Mouse (Mus musculus): ENCODE measurements around the gene Sf3b4. TPM values are rescaled to one million over a fixed set of nuclear protein-coding genes. Genes with fewer than 3 reads are reported as not detected.
A peak's percentile ranks its signal among the peaks of the same experiment; 100 is the strongest.
"Not testable (repeated sequence)": the region's sequence is repeated elsewhere in the genome, so short reads cannot be mapped to it uniquely, and the experiment has no call there.

The Sf3b4 gene
- total RNA-seq, 2 experiments from 2014 or later, result 32.9 to 34.6 TPM

DNA sequence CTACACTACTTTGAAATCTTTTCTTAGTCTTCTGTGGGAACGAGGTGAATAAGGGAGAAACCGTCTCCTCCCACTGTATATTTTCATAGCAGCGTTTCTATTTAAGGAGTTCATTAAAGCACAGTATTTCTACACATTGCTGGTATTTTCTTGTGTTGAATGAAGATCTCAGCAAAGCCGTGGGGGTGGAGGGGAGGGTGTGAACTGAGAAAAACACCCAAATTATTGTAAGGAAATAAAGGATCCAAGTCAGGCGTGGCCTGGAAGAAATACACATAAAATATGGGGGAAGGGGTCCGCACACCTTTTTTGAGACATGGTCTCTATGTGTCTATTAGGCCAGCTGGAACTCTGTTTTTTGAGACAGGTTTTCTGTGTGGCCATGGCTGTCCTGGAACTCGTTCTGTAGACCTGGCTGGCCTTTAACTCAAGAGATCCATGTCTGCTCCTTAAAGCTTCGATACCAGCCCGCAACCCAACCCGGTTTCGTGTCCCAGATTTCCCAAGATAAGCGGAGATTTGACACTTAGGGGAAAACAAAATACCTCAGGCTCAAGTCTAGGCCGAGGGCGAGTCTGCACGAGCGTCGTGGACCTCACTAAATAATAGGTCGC lies 442 bp upstream of the Sf3b4 start:
- no peak for DNase-seq (ENCODE audit: low spot score in 2 of 2)

DNA sequence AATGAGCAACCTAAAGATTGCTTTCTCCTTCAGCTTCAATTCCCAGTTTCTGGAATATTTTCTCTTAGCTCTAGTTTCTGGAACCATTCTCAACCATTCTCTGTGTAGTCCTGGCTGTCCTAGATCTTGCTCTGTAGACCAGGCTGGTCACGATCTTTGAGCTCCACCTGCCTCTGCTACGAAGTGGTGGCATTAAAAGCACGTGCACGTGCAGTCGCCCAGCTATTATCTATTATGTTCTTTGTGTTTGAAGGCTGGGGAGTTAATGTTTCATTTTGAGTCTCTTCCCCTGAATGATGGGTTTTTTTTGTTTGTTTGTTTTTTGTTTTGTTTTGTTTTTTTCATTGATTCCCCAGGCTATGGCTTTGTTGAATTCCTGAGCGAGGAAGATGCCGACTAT lies 1.1 kb downstream of the Sf3b4 start:
- DNase-seq (ENCODE audit: low spot score in 2 of 2), result no peak

GRCm38 (mm10) chr3:96174042-96174441 lies 1.9 kb downstream of the Sf3b4 start:
- DNase-seq (ENCODE audit: low spot score in 2 of 2), result not testable (repeated sequence)

- no peak for DNase-seq (ENCODE audit: low spot score in 2 of 2)
Measured at GRCm38 (mm10) chr3:96175251-96175650, 3.1 kb downstream of the Sf3b4 start.

- no peak for DNase-seq (ENCODE audit: low spot score in 2 of 2)
Measured at GRCm38 (mm10) chr3:96178427-96178826, 6.3 kb downstream of the Sf3b4 start.

DNA sequence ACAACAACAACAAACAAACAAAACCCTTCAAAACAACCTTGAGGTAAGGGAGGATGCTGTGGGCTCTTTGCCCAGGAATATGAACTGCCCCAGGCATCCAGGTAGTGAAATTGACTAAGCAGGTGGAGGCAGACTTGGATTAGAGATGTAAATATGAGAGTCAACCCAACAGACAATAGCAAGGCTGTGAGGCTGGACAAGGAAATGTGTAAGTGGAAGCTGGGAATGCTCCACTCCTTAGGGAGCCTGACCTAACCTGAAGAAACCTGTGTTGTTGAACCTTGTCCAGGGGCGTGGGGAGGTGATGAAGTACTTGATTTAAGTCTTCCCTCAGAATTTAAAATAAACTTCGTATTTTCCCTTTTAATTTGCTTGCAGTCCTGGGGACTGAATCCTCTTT lies 6.8 kb downstream of the Sf3b4 start:
- DNase-seq (ENCODE audit: low spot score in 2 of 2), result no peak

DNA sequence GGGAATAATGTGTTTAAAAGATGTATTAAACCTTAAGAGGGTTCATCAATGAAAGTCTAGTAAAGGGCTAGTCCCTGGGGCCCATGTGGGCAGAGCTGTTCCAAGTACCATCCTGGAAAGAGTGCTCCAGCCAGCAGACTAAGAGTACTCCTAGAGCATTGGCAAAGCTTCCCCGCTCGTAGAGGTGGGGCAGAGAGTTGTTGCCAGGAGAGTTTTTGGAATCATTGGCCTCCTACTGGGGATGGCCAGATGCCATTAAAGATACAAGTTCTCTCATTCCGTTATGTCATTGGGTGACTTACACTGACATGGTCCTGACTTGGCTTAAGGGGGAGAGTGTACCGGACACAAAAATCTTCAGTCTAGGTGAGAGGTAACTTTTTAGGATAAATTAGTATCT lies 7.4 kb downstream of the Sf3b4 start:
- no peak for DNase-seq (ENCODE audit: low spot score in 2 of 2)

- no peak for DNase-seq (ENCODE audit: low spot score in 2 of 2)
Measured at GRCm38 (mm10) chr3:96180727-96181477, 8.8 kb downstream of the Sf3b4 start, which contains the start of gene Sv2a. TSS of gene Sv2a (plus strand) at chr3:96181151.

DNA sequence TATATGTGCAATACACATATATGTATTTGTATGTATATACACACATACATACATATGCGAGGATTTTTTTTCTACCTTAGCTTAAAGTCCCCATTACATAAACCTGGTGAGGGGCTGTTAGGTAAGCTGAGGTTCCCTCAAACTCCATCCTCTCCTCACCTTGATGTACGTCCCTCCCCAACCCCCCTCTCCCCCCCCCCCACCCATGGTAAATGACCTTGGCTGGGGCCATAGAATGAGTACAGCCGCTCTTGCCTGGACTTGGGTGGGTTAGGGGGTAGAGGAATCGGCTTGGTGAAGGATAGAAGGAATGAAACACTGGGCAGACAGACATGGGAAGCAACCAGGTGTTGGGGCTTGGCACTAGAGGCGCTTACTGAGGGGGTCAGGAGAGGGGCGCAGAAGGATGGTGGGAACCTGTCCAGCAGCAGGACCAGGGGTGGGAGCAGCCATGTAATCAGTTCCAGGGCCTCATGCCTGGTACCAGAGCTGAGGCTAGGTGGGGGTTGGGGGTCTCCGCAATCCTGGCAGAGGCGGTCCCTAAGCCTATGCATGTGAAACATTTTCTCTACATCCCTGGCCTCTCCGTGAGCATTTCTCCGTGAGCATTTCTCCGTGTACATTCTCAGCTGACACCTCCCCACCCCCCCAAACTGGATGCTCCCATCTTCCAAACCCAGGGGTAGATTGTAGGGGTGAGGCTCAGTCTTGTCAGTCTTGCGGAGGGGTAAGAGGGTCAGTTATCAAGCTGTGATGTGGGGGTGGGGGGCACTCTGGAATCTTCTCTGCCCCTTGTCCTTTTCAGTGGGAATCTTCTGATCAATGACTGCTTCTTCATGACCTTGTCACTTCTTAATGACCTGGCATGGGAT lies 9.6 kb downstream of the Sf3b4 start:
- no peak for DNase-seq (ENCODE audit: low spot score in 2 of 2)

DNA sequence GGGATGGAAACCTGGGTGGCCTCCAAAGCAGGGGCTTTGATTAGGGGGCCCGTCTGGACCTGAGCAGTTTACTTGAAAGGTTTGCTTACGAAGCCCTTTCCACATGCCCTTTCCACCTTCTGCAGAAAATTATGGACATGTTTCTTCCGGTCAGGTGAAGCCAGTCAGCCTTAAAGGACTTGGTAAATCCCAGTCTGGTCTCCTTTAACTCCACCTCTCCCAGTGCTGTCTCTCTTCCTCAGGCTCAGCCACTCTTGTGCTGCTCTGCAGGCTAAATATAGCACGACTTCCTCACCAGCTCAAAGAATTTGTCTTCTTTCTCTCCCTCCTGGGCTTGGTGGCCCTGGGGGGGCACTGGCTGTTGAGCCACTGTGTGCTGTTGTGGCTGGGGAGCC lies 10.2 kb downstream of the Sf3b4 start:
- DNase-seq (ENCODE audit: low spot score in 2 of 2), result no peak

- DNase-seq (ENCODE audit: low spot score in 2 of 2), result no peak
Measured at GRCm38 (mm10) chr3:96192977-96193376, 20.8 kb downstream of the Sf3b4 start.

GRCm38 (mm10) chr3:96194966-96195365 lies 22.8 kb downstream of the Sf3b4 start:
- no peak for DNase-seq (ENCODE audit: low spot score in 2 of 2)

GRCm38 (mm10) chr3:96195616-96196313 lies 23.6 kb downstream of the Sf3b4 start:
- DNase-seq (ENCODE audit: low spot score in 2 of 2), result no peak

DNA sequence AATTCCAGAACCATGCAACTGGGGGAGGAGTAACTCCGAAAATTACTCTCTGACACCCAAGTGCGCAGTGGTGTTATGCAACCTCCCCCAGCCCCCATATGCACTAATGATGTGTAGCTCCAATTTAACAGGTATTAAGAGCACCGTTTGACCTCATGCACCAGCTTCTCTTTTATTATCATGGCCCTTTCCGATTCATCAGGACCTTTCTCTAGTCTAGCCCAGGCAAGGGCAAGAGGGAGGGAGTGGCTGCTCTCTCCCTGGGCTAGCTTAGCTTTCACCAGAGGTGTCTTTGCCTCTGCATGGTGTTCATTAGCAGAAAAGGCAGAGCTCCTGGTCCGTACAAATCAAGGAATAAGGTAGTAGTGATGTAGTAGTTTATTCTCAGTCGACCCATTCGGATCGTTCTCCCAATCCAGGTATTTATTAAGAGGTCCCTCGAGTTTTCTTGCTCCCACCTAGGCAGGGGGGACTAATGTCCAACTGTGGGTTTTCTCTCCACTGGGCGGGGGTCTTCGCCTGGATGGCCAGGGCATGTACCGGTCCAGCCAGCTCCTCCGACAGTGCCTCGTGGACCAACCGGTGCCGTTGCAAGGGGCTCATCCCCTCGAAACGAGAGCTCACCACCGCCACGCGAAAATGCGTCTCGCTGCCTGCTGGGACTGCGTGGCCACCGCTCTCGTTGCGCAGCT lies 24.5 kb downstream of the Sf3b4 start:
- DNase-seq (ENCODE audit: low spot score in 2 of 2), result no peak

GRCm38 (mm10) chr3:96197129-96197749 lies 25.1 kb downstream of the Sf3b4 start:
- peak in 1 of 2 experiments; percentile 84 for DNase-seq (ENCODE audit: low spot score in 2 of 2)

DNA sequence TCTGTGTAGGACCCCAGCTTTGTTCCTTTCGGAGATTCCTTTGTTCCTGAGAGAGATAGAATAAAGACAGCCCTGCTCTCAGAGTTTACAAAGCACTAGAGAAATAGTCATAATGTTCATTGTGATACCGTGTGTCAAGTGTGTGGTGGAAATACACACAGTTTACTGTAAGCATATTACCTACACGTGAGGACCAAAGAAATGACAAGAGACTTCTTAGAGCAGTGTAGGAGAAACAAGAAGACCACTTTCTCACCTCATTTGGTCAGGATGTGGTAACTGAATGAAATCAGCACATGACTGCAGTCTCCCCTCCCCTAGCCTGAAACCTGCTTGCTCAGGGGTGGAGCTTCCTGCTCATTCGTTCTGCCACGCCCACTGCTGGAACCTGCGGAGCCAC lies 26.0 kb downstream of the Sf3b4 start:
- no peak for DNase-seq (ENCODE audit: low spot score in 2 of 2)

GRCm38 (mm10) chr3:96198601-96199251 lies 26.6 kb downstream of the Sf3b4 start:
- DNase-seq (ENCODE audit: low spot score in 2 of 2), result not testable (repeated sequence)

DNA sequence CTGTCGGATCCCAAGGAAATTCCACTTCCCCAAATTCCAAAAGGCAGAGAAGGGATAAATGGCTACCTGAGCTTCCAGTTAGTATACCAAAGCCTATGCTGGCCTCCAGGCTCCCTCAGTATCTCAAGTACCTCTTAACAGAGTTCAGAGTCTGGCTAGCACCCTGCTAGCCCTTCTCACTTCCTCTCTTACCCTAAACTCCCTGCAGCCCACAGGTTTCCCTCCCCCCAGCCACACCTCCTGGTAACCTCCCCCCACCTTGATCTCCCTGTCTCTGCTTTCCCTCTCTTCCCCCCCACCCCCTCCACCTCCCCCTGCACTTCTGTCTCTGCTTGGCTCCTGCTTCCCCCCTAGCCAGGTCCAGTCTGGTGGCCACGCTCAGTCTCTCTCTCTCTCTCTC lies 27.6 kb downstream of the Sf3b4 start:
- no peak for DNase-seq (ENCODE audit: low spot score in 2 of 2)

GRCm38 (mm10) chr3:96207819-96208218 lies 35.7 kb downstream of the Sf3b4 start:
- DNase-seq (ENCODE audit: low spot score in 2 of 2), result no peak

DNA sequence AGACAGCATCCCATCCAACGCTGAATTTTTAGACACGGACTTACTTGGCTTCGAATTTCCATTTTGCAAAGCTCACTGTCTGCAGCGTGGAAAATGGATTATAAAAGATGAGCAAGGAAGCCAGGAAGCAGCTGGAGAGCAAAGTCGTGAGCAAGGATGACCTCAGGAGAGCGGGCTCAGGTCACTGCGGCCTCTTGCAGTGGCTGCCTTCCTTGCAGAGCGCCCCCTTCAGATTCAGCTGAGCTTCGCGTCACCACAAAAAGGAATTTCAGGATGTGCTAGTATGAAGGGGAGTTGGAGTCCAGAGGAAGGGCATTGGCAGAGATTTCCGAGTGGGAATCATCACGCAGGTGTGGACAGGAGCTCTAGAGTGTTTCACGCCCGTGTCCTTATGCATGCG lies 37.1 kb downstream of the Sf3b4 start:
- no peak for DNase-seq (ENCODE audit: low spot score in 2 of 2)

Measured in gastrocnemius, postnatal 4 days (tissue).